Comparison of ENCODE assay signal across 10 mouse cellular contexts in genomic region chr5:107847349-107847748, GRCm38 (mm10). TPM values are rescaled to one million over a fixed set of nuclear protein-coding genes. Genes with fewer than 3 reads are reported as not detected.
DNase-seq lines count a peak whose midpoint lies in the region; ATAC-seq and TF ChIP-seq lines count a peak whose summit lies in the region.
"Had no signal": no experiment of that assay in that cellular context is flagged by ENCODE, and none has a peak within 500 bp of the region (broad histone marks: within the 10 kb centered on the region; RNA-seq: fewer than 3 reads in every experiment).

No protein-coding gene starts in this region.

- H3K4me2 ChIP-seq in lung, postnatal 0 days (replicated peaks; ENCODE audit: low read depth, low read length) = no peak overlapping the region

- no peak overlapping the region for H3K27ac ChIP-seq in left cerebral cortex, adult 2 months
- no peak overlapping the region for H3K27ac ChIP-seq in lung, postnatal 0 days (ENCODE audit: low read length)

- H3K36me3 ChIP-seq in lung, postnatal 0 days (ENCODE audit: insufficient read depth, low read length) = no peaks in the 10 kb centered on the region

- TF ChIP-seq CTCF in left cerebral cortex, adult 2 months (IDR thresholded peaks at IDR 0.05) = no peak
- TF ChIP-seq CTCF in lung, postnatal 0 days (IDR thresholded peaks at IDR 0.05) = no peak

- WGBS in lung, postnatal 0 days = 62% methylated on average over 5 of the region's 5 CpGs

- peak; percentile 19 to 20 for DNase-seq in left cerebral cortex, postnatal 14 days (ENCODE audit: low spot score in 2 of 2)
- DNase-seq in left cerebral cortex, adult 2 months (ENCODE audit: extremely low spot score in 1 of 2, low spot score in 2 of 2) = no peak
- DNase-seq in adrenal gland, adult 18-20 months (ENCODE audit: low spot score in 2 of 2) = peak; percentile 32 to 57
- DNase-seq in cerebellum, adult 11-12 months = peak; percentile 45
- DNase-seq in kidney, adult 9 months = peak; percentile 66
- no peak for DNase-seq in spleen, adult 12 weeks (ENCODE audit: low spot score)
- no peak for DNase-seq in lung, postnatal 0 days (ENCODE audit: low spot score)
- DNase-seq: embryo, embryonic 11 days had no signal

- intact Hi-C loops in left cerebral cortex, postnatal 14 days (cut with DNase I) = no loop called here
- intact Hi-C loops in left cerebral cortex, adult 2 months (cut with DNase I) = no loop called here

- H3K4me3 ChIP-seq in left cerebral cortex, adult 2 months = no peak overlapping the region
- H3K4me3 ChIP-seq in lung, postnatal 0 days (ENCODE audit: low read depth, low read length) = no peak overlapping the region

- H3K9me3 ChIP-seq in lung, postnatal 0 days (ENCODE audit: low read length) = no peaks in the 10 kb centered on the region

- no peak for TF ChIP-seq EP300 in lung, postnatal 0 days (IDR thresholded peaks at IDR 0.05)

- no peak overlapping the region for H3K9ac ChIP-seq in lung, postnatal 0 days (replicated peaks; ENCODE audit: low read depth)

- H3K27me3 ChIP-seq in lung, postnatal 0 days (replicated peaks; ENCODE audit: insufficient read depth, low read length) = no peaks in the 10 kb centered on the region

- ATAC-seq in lung, postnatal 0 days = no peak
- ATAC-seq: midbrain, embryonic 16.5 days had no signal

- no peaks in the 10 kb centered on the region for H3K4me1 ChIP-seq in lung, postnatal 0 days (ENCODE audit: insufficient read depth, low read depth, low read length)

RNA-seq across cellular contexts. Expression of gene Ube2d2b, which starts 17.4 kb away (rescaled TPM):
- total RNA-seq in left cerebral cortex, postnatal 14 days (2021) = not detected
- total RNA-seq in left cerebral cortex, adult 2 months (2021) = not detected
- total RNA-seq in adrenal gland, adult 18-20 months (2021) = not detected
- 0.11 and 0.15 TPM in 2 replicates for polyA plus RNA-seq in lung, postnatal 0 days (2015; fragmentation: Nextera tagmentation; extraction: Ambion mirVana)
- polyA plus RNA-seq: spleen, adult 2 months had no signal

RNA-seq across cellular contexts. Expression of gene Evi5, which starts 27.6 kb away (rescaled TPM):
- total RNA-seq in left cerebral cortex, postnatal 14 days (2021) = 10 to 100 TPM; 65.6 to 73.0 TPM
- total RNA-seq in left cerebral cortex, adult 2 months (2021) = 10 to 100 TPM; 85.7 to 88.7 TPM
- 10 to 100 TPM; 46.2 to 61.5 TPM for total RNA-seq in adrenal gland, adult 18-20 months (2021)
- 74.0 and 78.2 TPM in 2 replicates for polyA plus RNA-seq in lung, postnatal 0 days (2015; fragmentation: Nextera tagmentation; extraction: Ambion mirVana)

RNA-seq across cellular contexts. Expression of gene Rpl5, which starts 53.0 kb away (rescaled TPM):
- total RNA-seq in left cerebral cortex, postnatal 14 days (2021) = 10 to 100 TPM; 82.2 to 89.6 TPM
- total RNA-seq in left cerebral cortex, adult 2 months (2021) = 10 to 100 TPM; 53.8 to 61.6 TPM
- 10 to 100 TPM; 57.0 to 65.2 TPM for total RNA-seq in adrenal gland, adult 18-20 months (2021)
- 27.9 and 29.6 TPM in 2 replicates for polyA plus RNA-seq in lung, postnatal 0 days (2015; fragmentation: Nextera tagmentation; extraction: Ambion mirVana)

Comparison
In these comparisons a context has a peak if more than half of its experiments do, and no peak if none do; other contexts are left out.
1. DNase-seq: peak in left cerebral cortex, postnatal 14 days (2 of 2), adrenal gland, adult 18-20 months (2 of 2), cerebellum, adult 11-12 months (single experiment) and kidney, adult 9 months (single experiment); none in left cerebral cortex, adult 2 months (0 of 2), spleen, adult 12 weeks (single experiment) and lung, postnatal 0 days (single experiment).